Mouse (Mus musculus) embryonic facial prominence, embryonic 10.5 days (tissue): ENCODE measurements around the gene Ldlrad3. TPM values are rescaled to one million over a fixed set of nuclear protein-coding genes. Genes with fewer than 3 reads are reported as not detected.

Source experiments
- DNase-seq: peaks from one replicate; pipeline ENCODE4 v3.0.0-alpha.2; 2017; ENCODE audit warnings: low spot score
- H3K27ac ChIP-seq: fragments of 300-500 bp; sonication (generic); replicated peaks from 2 replicates; pipeline ENCODE4 v1.5.1; 2016; ENCODE audit warnings: mild to moderate bottlenecking
- H3K27me3 ChIP-seq: fragments of 300-500 bp; sonication (generic); replicated peaks from 2 replicates; pipeline ENCODE4 v1.6.1; 2016; ENCODE audit warnings: low read depth, mild to moderate bottlenecking; ENCODE audit not compliant: poor library complexity, severe bottlenecking
- H3K36me3 ChIP-seq: fragments of 300-500 bp; sonication (generic); replicated peaks from 2 replicates; pipeline ENCODE4 v1.6.1; 2016; ENCODE audit warnings: mild to moderate bottlenecking, moderate library complexity
- H3K4me1 ChIP-seq: fragments of 300-500 bp; sonication (generic); 2 replicates; pipeline ENCODE4 v1.6.1; 2016
- H3K4me3 ChIP-seq: fragments of 300-500 bp; sonication (generic); 2 replicates; pipeline ENCODE4 v1.5.1; 2016; ENCODE audit warnings: mild to moderate bottlenecking, moderate library complexity
- H3K9me3 ChIP-seq: fragments of 300-500 bp; sonication (generic); 2 replicates; pipeline ENCODE4 v1.6.1; 2016; ENCODE audit warnings: mild to moderate bottlenecking
- WGBS: fragments of 180-500 bp; shearing (Covaris S2); methylation state at CpG from one replicate; pipeline ENCODE4 v1.1.7; 2016; 5-methylcytosine and 5-hydroxymethylcytosine counted together
- polyA plus RNA-seq: library from polyadenylated mRNA; unstranded; fragments of >200 nt; fragmentation: Nextera tagmentation; extraction: Ambion mirVana; gene quantifications from 2 replicates; pipeline ENCODE4 v1.2.1, GENCODE M21; 2016

Gene Ldlrad3
- polyA plus RNA-seq, 1 experiment from 2014 or later = 56.5 TPM

DNA sequence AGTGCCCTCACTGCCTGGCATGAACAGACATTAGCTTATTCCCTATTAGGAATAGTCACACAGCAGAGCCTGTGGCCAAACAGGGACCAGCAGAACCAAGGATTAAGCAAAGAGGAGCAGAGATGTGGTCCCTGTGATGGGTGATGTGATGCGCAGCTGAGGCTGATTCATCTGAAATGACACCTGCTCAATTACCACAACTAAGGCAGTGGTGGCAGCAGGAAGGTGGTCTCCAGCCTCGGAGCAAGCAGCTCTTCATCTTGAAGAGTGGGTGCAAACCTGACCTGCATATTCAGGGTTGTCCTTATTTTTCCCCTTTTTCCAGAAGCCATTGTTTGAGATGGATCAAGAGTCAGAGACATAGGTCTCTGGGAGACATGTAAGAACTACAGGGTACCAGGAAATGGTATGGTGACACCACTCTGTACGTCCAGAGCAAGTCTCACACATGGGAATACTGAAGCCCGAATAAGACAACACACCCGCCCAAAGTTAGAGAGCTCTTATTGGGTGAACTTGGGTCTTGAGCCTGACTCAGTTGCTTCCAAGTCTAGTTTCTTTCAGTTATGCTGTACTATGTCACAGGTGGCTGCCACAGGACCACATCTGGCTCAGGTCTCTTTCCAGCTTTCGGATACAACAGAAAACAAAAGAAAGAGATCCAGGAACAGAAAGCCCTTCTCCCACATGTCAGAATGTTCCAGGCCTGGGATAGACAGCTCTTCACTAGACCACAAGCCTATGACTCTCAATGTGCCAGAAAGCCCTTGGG, 112.7 kb downstream of the Ldlrad3 start:
- H3K4me1 ChIP-seq = no peaks in the 10 kb centered on the region; the same call in 1 of the 2 replicates
- no peaks in the 10 kb centered on the region for H3K9me3 ChIP-seq
- 92% methylated on average over 6 of the region's 6 CpGs for WGBS
- no peak for DNase-seq
- no peaks in the 10 kb centered on the region for H3K27me3 ChIP-seq
- no peak overlapping the region for H3K27ac ChIP-seq
- peaks cover 30% of the 10 kb centered on the region for H3K36me3 ChIP-seq
- no peak overlapping the region for H3K4me3 ChIP-seq

DNA sequence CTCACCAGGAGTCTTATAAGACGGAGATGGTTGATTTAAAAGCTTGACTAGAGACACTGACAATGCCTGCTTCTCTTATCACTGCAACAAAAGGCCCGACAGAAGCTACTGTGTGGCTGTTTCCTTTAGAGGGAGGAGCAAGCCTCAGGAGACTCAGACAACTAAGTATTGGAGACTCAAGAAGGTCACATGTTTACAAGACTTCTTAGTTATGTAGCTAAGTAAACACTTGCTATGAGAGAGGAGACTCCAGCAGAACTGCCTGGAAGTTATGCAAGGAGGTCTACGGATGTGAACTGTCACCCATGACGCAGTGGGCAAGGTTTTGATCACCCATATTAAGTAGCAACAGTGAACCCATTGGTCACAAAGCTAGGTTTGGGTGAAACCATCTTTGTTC, 113.3 kb downstream of the Ldlrad3 start:
- DNase-seq = no peak
- Histone ChIP-seq H3K4me3 (no peak overlapping the region), H3K36me3 (peaks cover 30% of the 10 kb centered on the region), H3K27me3 (no peaks in the 10 kb centered on the region), H3K9me3 (no peaks in the 10 kb centered on the region), H3K4me1 (peaks cover 4% of the 10 kb centered on the region; the same call in 1 of the 2 replicates), H3K27ac (no peak overlapping the region)
- WGBS = 88% methylated on average over 4 of the region's 4 CpGs

- H3K36me3 ChIP-seq = peaks cover 43% of the 10 kb centered on the region
These were observed 115.0 kb downstream of the Ldlrad3 start for GRCm38 (mm10) chr2:102071022-102071717.

DNA sequence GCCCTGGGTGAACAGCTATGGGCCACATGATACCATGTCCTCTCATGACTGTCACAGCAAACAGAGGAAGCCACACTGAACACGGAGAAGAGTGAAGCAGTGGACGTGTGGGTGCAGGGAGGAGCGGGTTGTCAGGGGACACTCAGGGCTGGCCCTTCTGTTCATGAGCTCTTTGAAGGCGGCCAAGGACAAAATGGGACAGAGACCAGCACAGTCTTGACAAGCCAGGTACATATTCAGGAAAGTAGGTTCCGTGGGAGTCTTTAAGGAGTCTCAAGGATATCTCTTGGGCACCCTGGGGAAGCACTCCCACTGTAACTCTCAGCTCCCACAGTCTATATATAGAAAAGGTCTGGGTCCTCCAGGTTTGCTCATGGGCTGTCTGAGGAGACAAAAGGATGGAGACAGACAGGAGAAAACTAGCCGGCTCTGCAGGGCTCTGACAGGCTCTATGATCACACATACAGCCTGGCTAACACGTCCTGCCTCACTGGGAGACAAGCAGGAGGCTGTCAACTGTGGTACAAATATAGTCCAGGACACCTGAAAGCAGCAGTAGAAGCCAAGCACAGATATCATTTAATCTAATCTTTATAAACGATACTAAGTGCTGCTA, 121.3 kb downstream of the Ldlrad3 start:
- WGBS = 86% methylated on average over 8 of the region's 8 CpGs
- DNase-seq = no peak
- H3K4me1 ChIP-seq = peaks cover 4% of the 10 kb centered on the region; the same call in 1 of the 2 replicates

More at GRCm38 (mm10) chr2:102071022-102071717, 115.0 kb downstream of the Ldlrad3 start:
- DNase-seq = no peak
- H3K4me3 ChIP-seq = no peak overlapping the region
- H3K4me1 ChIP-seq = peaks cover 4% of the 10 kb centered on the region; the same call in 1 of the 2 replicates
- 92% methylated on average over 10 of the region's 10 CpGs for WGBS
- H3K27me3 ChIP-seq = no peaks in the 10 kb centered on the region
- H3K9me3 ChIP-seq = no peaks in the 10 kb centered on the region
- H3K27ac ChIP-seq = no peak overlapping the region

GRCm38 (mm10) chr2:102063906-102064505, 122.2 kb downstream of the Ldlrad3 start:
- peaks cover 4% of the 10 kb centered on the region; the same call in 1 of the 2 replicates for H3K4me1 ChIP-seq
- no peak overlapping the region for H3K27ac ChIP-seq
- no peak overlapping the region for H3K4me3 ChIP-seq
- H3K36me3 ChIP-seq = peaks cover 34% of the 10 kb centered on the region
- no peak for DNase-seq
- 90% methylated on average over 7 of the region's 7 CpGs for WGBS
- no peaks in the 10 kb centered on the region for H3K9me3 ChIP-seq
- H3K27me3 ChIP-seq = no peaks in the 10 kb centered on the region

More for the DNA sequence above, 121.3 kb downstream of the Ldlrad3 start:
- peaks cover 34% of the 10 kb centered on the region for H3K36me3 ChIP-seq
- no peak overlapping the region for H3K27ac ChIP-seq
- no peak overlapping the region for H3K4me3 ChIP-seq
- no peaks in the 10 kb centered on the region for H3K9me3 ChIP-seq
- H3K27me3 ChIP-seq = no peaks in the 10 kb centered on the region

DNA sequence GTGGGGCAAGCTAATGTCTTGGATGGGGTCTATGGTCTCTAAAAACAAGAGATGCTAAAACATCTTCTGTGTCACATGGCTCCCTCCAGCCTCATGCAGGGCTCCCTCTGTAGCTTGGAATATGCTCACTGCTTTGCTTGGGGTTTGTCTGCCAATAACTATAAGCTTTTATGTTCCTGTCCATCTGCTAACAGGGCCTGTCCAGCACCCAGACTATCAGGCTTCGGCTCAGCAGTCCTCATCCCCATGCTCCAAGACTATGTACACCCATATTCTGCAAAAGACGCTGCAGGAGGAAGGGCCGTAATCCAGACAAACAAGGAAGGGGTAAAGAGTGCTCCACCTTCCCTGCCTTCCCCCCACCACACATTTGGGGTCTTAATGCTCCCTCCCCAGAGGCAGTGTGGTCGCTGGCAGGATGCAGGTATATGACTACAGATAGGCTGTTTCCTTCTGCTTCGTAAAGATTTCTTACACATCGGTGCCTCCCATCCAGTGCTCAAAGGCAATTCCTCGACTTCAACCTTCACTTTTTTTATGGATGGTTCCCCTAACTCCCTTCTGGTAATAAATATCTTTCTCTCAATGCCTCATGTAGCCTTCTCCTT, 123.2 kb downstream of the Ldlrad3 start:
- no peak overlapping the region for H3K27ac ChIP-seq
- H3K27me3 ChIP-seq = no peaks in the 10 kb centered on the region
- H3K4me3 ChIP-seq = no peak overlapping the region
- no peaks in the 10 kb centered on the region for H3K9me3 ChIP-seq
- 96% methylated on average over 7 of the region's 7 CpGs for whole genome bisulfite sequencing
- DNase-seq = no peak
- H3K36me3 ChIP-seq = peaks cover 45% of the 10 kb centered on the region
- H3K4me1 ChIP-seq = peaks cover 3% of the 10 kb centered on the region; the same call in 1 of the 2 replicates

DNA sequence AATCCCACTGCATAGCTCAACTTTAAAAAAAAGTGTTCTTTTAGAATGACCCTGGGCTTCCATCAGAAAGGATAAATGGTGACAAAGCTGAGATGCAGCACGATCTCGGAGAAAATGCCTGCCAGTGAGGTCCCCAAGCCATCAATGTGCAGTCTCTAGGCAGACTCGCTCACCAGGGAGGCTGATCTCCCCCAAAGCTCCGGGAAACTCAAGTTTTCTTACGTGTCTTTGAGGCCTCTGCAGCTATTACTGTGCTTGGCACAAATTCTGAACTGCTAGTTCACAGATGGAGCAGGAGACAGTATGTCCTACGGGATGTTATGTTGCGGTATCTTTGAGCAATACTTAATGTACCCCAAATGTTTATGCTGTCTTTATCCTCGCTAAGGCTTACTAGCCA, 124.3 kb downstream of the Ldlrad3 start:
- DNase-seq = no peak
- no peaks in the 10 kb centered on the region for H3K27me3 ChIP-seq
- H3K4me1 ChIP-seq = peaks cover 11% of the 10 kb centered on the region; the same call in 1 of the 2 replicates
- WGBS = 89% methylated on average over 8 of the region's 8 CpGs
- no peaks in the 10 kb centered on the region for H3K9me3 ChIP-seq
- H3K27ac ChIP-seq = no peak overlapping the region
- peaks cover 49% of the 10 kb centered on the region for H3K36me3 ChIP-seq
- H3K4me3 ChIP-seq = no peak overlapping the region

GRCm38 (mm10) chr2:102057746-102058145, 128.4 kb downstream of the Ldlrad3 start:
- Histone ChIP-seq H3K4me1 (peaks cover 12% of the 10 kb centered on the region; the same call in 1 of the 2 replicates), H3K9me3 (no peaks in the 10 kb centered on the region), H3K4me3 (no peak overlapping the region), H3K36me3 (peaks cover 65% of the 10 kb centered on the region), H3K27me3 (no peaks in the 10 kb centered on the region), H3K27ac (no peak overlapping the region)
- DNase-seq = no peak
- WGBS = 85% methylated on average over 12 of the region's 12 CpGs

DNA sequence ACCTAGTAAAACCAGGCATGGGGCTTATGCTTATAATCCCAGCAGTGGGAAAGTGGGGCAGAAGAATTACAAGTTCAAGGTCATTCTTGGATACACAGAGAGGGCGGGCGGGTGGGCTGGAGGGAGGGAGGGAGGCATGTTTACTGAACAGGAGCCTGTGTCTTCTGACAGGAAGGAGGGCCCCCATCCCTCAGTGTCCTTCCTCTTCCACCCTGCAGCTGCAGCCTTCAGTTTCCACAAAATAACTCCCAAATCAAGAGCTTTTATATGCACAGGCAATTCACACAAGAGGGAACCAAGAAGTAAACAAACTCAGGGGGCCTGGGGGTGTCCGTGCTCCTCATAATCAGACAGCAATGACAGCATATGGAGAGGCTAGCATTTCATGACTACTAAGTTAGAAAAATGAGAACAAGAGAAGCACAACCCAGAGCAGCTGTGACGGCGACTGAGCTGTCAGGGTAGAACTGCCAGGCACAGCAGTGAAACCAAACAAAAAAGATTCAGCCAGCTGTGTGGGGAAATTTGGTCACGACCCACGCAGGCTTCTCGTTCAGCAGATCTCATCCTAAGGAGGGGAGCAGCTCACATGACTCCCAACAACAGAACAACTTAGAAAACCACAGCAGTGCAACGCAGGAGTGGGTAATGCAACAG, 129.0 kb downstream of the Ldlrad3 start:
- Histone ChIP-seq H3K27me3 (no peaks in the 10 kb centered on the region), H3K4me3 (no peak overlapping the region), H3K27ac (no peak overlapping the region), H3K36me3 (peaks cover 65% of the 10 kb centered on the region), H3K9me3 (no peaks in the 10 kb centered on the region), H3K4me1 (peaks cover 12% of the 10 kb centered on the region; the same call in 1 of the 2 replicates)
- WGBS = 79% methylated on average over 9 of the region's 9 CpGs
- no peak for DNase-seq

DNA sequence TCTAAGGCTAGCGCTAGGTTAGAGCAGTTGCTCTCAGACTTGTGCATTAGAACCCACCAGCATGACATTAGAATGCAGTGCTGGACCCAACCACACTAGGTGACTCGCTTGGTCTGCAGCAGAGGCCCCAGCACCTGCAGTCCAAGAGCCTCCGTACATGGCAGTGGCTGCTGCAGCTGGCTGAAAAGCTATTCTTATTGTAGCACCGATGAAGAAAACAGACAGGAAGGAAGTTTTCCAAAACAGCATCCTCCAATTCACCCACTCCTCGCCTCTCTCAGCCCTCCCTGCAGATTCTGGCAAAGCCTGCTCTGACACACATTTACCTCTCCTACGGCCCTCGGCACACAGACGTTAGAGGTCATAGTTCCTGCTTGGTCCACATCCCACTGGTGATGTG, 130.0 kb downstream of the Ldlrad3 start:
- Histone ChIP-seq H3K36me3 (peaks cover 65% of the 10 kb centered on the region), H3K4me3 (no peak overlapping the region), H3K27me3 (no peaks in the 10 kb centered on the region), H3K27ac (no peak overlapping the region), H3K4me1 (peaks cover 15% of the 10 kb centered on the region), H3K9me3 (no peaks in the 10 kb centered on the region)
- WGBS = 90% methylated on average over 8 of the region's 8 CpGs
- no peak for DNase-seq

- 87% methylated on average over 10 of the region's 10 CpGs for WGBS
These were observed 133.1 kb downstream of the Ldlrad3 start for GRCm38 (mm10) chr2:102052951-102053660.

More at GRCm38 (mm10) chr2:102052951-102053660, 133.1 kb downstream of the Ldlrad3 start:
- Histone ChIP-seq H3K27me3 (no peaks in the 10 kb centered on the region), H3K4me3 (no peak overlapping the region), H3K36me3 (peaks cover 43% of the 10 kb centered on the region), H3K9me3 (no peaks in the 10 kb centered on the region), H3K27ac (no peak overlapping the region), H3K4me1 (peaks cover 45% of the 10 kb centered on the region)
- no peak for DNase-seq
